Mouse (Mus musculus) bone marrow, adult 2 months (tissue): Measurements from ENCODE around the gene Ptpn12.

ENCODE experiments used
- CTCF ChIP-seq: fragments of 200-500 bp; IDR thresholded peaks from 2 replicates; pipeline ENCODE4 v1.5.1; 2011; ENCODE audit warnings: low read length, control low read depth; ENCODE audit not compliant: control insufficient read depth, insufficient read depth
- POLR2A ChIP-seq: fragments of 200-500 bp; IDR thresholded peaks from 2 replicates; pipeline ENCODE4 v1.6.1; 2011; ENCODE audit warnings: low read depth, mild to moderate bottlenecking, control low read depth, low read length, borderline replicate concordance; ENCODE audit not compliant: control insufficient read depth

GRCm38 (mm10) chr5:21053571-21054307 lies 2.0 kb downstream of the Ptpn12 start:
- TF ChIP-seq CTCF (no peak), POLR2A (no peak)
